Mouse (Mus musculus) Patski (cell line): ENCODE measurements around the gene Meis2. TPM values are rescaled to one million over a fixed set of nuclear protein-coding genes. Genes with fewer than 3 reads are reported as not detected.

ENCODE experiments used
- ATAC-seq: fragments of 100-300 bp; one replicate; pipeline ENCODE4 v1.8.0; 2021
- CTCF ChIA-PET: fragments of 350-600 bp; sonication (Branson Sonifier 250); formaldehyde crosslinking; loops from one replicate; lab custom pipeline; 2022; ENCODE audit warnings: inconsistent platforms; lab: Charles Lee
- POLR2A ChIA-PET: fragments of 350-600 bp; sonication (Branson Sonifier 250); formaldehyde crosslinking; loops from one replicate; lab custom pipeline; 2022; ENCODE audit warnings: antibody characterized with exemption, inconsistent platforms; lab: Charles Lee
- DNase-seq: peaks from one replicate; pipeline ENCODE4 v3.0.0-alpha.2; 2011; ENCODE audit warnings: low read depth, low spot score
- H3K27me3 ChIP-seq: fragments of 371-371 bp; one replicate; pipeline ENCODE4 v1.5.1; 2021
- CTCF ChIP-seq: fragments of 100-300 bp; IDR thresholded peaks from one replicate; pipeline ENCODE4 v1.5.1; 2021
- in situ Hi-C: fragments of 300-500 bp; cut with MboI; formaldehyde crosslinking; loops from 3 replicates; pipeline ENCODE4 v1.11.1; 2018; ENCODE audit warnings: low pct_unique_long_range_greater_than_20kb, mixed read lengths
- polyA plus RNA-seq: library from polyadenylated mRNA; unstranded; gene quantifications from one replicate; pipeline ENCODE4 v1.2.3, GENCODE M21; 2021

Gene Meis2
- polyA plus RNA-seq, 1 experiment from 2014 or later: 52.9 TPM

DNA sequence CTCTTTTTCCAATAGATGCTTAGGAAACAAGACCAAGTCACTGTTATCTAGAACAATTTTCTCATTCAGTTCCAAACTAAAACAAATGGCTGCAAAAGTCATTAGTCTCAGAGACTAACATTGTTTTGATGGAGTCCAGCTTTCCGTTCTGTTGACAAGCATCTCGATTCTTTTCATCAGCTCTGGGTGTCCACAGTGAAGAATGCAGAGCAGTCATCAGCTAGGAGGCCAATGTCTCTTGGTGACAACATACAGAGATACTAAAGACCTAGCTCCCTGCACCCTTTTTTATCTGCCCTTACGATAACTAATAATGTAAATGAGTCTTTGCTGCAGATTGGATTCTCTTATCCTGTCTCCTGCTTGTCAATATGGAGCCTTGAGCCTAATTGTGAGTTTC is 102.9 kb downstream of the Meis2 start:
- in situ Hi-C loops: loop anchor here (10.0 kb wide), 1 partner anchor 178 kb away; no protein-coding TSS in a partner anchor
- DNase-seq (no peak), ATAC-seq (no peak)
- ChIA-PET POLR2A (no interaction called here), CTCF (interaction anchor here (0.9 to 2.4 kb wide), 2 partner anchors 9 to 14 kb away, joined by 3 to 6 read pairs; no protein-coding TSS in a partner anchor)
- no peak for TF ChIP-seq CTCF
- H3K27me3 ChIP-seq: no peaks in the 10 kb centered on the region

DNA sequence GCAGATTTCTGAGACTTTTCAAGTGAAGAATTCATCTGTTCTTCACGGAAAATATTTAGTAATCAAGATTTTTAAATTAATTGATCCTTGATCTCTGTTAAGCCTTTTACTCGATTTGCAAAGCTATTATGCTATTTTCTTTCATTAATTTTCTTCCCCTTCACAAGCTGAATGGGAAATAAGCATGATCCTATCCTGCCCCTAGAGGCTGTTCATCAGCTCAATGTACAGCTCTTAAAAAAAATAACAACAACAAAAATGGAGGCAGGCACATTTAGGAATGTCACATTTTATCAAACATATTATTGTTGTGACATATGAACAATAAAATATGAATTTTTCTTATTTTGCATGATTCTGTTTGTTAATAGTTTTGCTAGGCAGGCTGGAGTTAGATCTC is 103.5 kb downstream of the Meis2 start:
- POLR2A ChIA-PET: no interaction called here
- in situ Hi-C loops: loop anchor here (10.0 kb wide), 1 partner anchor 177 kb away; no protein-coding TSS in a partner anchor
- TF ChIP-seq CTCF: no peak
- H3K27me3 ChIP-seq: no peaks in the 10 kb centered on the region
- DNase-seq: no peak
- no peak for ATAC-seq
- CTCF ChIA-PET: interaction anchor here (0.9 kb wide), 1 partner anchor 8 kb away, joined by 3 read pairs; no protein-coding TSS in a partner anchor

DNA sequence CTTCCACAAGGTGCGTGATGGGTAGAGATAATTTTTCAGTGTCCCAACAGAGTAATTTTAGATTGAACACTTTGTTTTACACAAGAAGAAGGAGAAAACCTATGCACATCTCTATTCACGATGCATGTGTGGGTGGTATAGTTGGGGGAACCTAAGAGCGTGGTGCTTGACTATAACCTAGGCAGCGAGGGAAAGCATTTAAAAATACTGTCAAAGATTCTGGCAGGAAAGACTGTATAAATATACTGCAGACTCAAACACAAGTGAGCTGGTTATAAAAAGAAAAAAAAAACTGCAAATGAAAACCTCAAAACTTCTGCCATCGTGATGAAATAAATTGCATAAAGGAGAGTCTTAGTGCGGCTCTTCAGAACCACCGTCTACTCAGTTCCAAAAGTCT is 105.0 kb downstream of the Meis2 start:
- H3K27me3 ChIP-seq: no peaks in the 10 kb centered on the region
- ChIA-PET POLR2A (no interaction called here), CTCF (no interaction called here)
- DNase-seq (no peak), ATAC-seq (no peak)
- in situ Hi-C loops: loop anchor here (10.0 kb wide), 1 partner anchor 176 kb away; no protein-coding TSS in a partner anchor
- no peak for TF ChIP-seq CTCF

DNA sequence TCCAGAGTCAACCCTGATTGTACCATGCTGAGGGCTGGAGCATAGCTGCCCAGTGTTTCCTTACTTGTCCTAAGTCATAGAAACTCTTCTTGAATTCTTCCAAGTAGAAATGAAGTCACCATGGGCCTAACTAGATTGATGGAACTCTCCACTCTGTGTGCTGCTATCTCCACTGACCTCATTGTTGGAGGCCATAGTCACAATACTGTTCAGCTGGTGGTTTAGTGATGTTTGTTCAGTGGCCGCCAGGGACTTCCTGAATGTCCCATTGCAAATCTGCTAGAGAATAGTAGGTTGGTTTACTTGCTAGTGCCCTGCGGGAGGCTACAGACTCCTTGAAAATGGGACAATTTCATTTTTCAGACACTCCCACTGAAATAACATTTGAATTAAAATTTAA is 108.9 kb downstream of the Meis2 start:
- H3K27me3 ChIP-seq: no peaks in the 10 kb centered on the region
- ChIA-PET CTCF (no interaction called here), POLR2A (no interaction called here)
- TF ChIP-seq CTCF: no peak
- ATAC-seq (no peak), DNase-seq (no peak)
- in situ Hi-C loops: no loop called here

DNA sequence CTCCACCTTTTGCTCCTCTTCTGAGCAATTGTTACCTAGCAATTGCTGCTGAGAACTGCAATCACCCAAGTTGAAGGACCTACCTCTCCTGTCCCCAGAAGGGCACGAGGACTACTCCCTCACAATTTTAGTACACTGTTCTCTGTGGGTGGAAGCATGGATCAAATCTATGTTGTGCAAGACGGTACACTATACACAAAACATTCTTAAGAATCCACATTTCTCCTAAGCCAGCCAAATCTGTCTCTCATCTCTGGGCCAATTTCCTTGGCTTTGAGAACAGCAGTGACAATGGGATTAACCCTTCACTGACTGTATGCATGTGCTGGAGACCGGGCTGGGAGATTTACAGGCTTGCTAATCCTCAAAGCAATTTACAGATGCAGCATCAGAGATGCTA is 115.0 kb downstream of the Meis2 start:
- DNase-seq (no peak), ATAC-seq (no peak)
- in situ Hi-C loops: no loop called here
- CTCF ChIA-PET: no interaction called here
- no peak for TF ChIP-seq CTCF
- POLR2A ChIA-PET: no interaction called here
- no peaks in the 10 kb centered on the region for H3K27me3 ChIP-seq

DNA sequence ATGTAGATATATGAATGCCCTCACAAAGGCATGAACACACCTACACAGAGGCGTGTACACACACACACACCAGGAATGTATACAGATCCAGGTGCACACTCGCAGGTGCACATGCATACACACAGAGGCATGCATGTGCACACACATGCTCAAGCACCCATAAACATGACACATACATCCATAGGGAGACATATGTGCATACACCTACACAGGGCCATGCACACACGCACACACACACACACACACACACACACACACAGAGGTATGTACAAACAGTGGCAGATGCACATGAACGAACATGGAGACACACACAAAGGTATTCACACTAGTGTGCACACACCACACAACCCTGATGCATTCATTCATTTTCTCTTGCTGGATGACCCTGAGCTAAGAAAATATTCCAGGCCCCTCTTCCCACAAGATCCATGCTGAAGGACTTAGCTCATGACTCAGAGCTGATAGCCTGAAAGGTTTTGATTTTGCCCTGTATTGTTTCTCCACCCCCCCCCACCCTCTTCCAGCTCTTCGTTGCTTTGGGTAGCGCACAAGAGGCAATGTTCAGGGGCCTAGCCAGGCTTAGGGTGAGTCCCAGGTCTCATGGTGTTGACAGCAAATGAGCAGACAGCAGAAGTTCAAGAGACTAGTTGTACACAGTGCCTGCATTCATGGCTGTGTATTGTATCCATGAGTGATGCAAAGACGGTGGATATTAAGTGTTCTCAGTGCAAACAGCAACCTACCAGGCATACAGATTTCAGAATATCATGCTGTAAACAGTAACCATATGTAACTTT is 116.8 kb downstream of the Meis2 start:
- CTCF ChIA-PET: interaction anchor here (0.7 to 1.8 kb wide), 2 partner anchors 15 to 1285 kb away, joined by 3 to 6 read pairs; no protein-coding TSS in a partner anchor
- in situ Hi-C loops: no loop called here
- no peaks in the 10 kb centered on the region for H3K27me3 ChIP-seq
- no peak for TF ChIP-seq CTCF
- no peak for DNase-seq
- POLR2A ChIA-PET: no interaction called here
- no peak for ATAC-seq

DNA sequence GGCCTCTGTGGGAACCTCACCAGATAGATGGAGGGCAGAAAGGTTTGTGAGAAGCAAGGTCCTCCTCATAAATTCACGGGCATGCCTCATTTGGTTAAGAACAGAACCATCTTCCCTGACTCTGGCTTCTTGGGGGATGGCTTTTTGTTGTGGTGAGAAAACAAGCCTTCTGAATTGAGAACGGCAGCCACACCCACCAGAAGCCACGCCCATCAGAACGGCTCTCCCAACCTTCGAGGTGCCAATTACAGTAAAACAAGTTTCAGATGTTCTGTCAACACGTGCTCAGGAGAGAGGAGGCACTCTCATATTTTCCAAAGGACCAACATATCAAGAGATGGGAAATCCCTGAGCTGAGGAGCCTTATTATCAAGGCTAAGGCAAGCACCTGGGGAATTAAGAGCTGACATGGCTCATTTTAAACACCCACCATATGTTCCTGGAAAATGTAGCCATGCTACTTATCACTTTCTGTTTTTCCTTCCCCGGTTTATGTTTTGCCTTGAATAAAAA is 117.9 kb downstream of the Meis2 start:
- in situ Hi-C loops: no loop called here
- ATAC-seq: no peak
- POLR2A ChIA-PET: no interaction called here

DNA sequence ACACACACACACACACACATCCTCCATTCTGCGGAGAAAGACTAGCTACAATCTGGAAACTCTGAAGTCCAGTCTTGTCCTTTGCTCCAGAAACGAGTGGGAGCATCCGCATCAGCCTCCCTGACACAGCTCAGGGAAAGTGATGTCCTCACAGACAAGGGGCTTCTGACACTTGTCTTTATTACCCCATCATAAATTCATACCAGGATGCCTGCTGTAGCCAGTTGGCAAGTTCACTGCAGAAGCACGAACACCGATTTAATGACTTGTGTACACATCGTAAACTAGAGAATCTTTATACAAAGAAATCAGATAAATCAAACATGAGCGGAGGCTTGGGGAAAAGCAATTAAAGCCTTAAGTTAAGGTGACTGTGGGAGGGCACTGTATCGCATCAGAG is 122.6 kb downstream of the Meis2 start:
- DNase-seq (no peak), ATAC-seq (no peak)
- no peaks in the 10 kb centered on the region for H3K27me3 ChIP-seq
- no peak for TF ChIP-seq CTCF
- POLR2A ChIA-PET: no interaction called here
- CTCF ChIA-PET: no interaction called here
- in situ Hi-C loops: no loop called here

More for the DNA sequence above, 117.9 kb downstream of the Meis2 start:
- no peaks in the 10 kb centered on the region for H3K27me3 ChIP-seq
- no peak for DNase-seq
- TF ChIP-seq CTCF: no peak
- CTCF ChIA-PET: interaction anchor here (1.8 kb wide), 1 partner anchor 16 kb away, joined by 6 read pairs; no protein-coding TSS in a partner anchor

DNA sequence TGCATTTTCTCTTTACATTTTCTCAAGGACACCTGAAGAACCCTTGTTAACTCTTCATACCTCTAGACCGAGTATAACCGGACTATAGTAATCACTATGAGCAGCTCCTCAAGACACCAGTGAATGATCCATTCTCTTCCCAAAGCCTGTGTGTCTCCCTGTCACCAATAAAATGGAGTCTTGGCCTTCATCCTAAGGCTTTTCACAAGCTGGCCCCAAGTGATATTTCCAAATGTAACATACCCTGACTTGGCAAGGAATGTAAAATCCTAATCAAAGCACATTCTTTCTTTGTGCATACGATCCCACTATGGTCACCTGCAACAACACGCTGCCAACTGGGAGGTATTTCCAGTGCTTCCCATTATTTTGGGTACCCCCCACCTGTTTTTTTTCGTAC is 125.8 kb downstream of the Meis2 start:
- ChIA-PET POLR2A (interaction anchor here (1.0 to 1.4 kb wide), 2 partner anchors 13 to 19 kb away, joined by 3 read pairs; no protein-coding TSS in a partner anchor), CTCF (interaction anchor here (1.3 kb wide), 1 partner anchor 28 kb away, joined by 3 read pairs; no protein-coding TSS in a partner anchor)
- H3K27me3 ChIP-seq: no peaks in the 10 kb centered on the region
- no peak for TF ChIP-seq CTCF
- in situ Hi-C loops: no loop called here
- ATAC-seq: no peak
- no peak for DNase-seq

DNA sequence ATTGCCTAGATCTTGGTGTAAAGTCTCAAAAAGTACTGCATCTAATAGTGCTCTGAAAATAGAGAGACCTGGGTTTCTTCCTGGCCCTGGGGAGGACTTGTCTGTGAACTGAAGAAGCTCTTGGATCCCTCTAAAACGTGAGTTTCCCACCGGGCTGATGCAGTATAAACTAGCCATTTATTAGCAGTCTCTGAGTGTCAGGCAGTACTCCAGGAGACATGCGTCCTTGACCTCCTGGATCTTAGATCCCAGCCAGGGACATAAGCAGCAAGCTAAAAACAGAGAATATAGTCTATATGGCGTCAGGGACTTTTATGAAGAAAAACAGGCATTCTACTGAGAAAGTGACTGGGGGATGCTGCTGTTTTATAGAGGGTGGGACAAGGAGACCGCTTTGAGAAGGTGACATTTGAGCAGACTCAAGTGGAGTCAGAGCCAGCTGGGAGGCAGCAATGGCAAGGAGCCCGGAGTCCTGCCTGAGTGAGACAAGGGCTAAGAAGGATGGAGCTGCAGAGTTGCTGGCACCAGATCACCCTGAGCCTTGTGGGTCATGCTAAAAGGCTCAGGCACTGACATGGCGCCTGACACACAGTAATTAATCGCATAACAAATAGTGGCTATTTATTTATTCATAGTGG is 126.6 kb downstream of the Meis2 start:
- DNase-seq (no peak), ATAC-seq (no peak)
- in situ Hi-C loops: no loop called here
- CTCF ChIA-PET: interaction anchor here (1.3 kb wide), 1 partner anchor 27 kb away, joined by 3 read pairs; no protein-coding TSS in a partner anchor
- TF ChIP-seq CTCF: no peak
- POLR2A ChIA-PET: interaction anchor here (1.0 to 1.4 kb wide), 2 partner anchors 12 to 18 kb away, joined by 3 read pairs; no protein-coding TSS in a partner anchor
- H3K27me3 ChIP-seq: no peaks in the 10 kb centered on the region
